Mouse (Mus musculus) layer of hippocampus, adult 11-12 months (tissue): ENCODE measurements at regions not wholly inside any gene's neighbourhood (a gene's known extent, or its start where the extent isn't known, plus 50 kb on each side); places are given as distances from the start of the nearest gene placed in this dataset.

Experiments used
- DNase-seq: peaks from one replicate; pipeline ENCODE4 v3.0.0; 2022; ENCODE audit warnings: low spot score

DNA sequence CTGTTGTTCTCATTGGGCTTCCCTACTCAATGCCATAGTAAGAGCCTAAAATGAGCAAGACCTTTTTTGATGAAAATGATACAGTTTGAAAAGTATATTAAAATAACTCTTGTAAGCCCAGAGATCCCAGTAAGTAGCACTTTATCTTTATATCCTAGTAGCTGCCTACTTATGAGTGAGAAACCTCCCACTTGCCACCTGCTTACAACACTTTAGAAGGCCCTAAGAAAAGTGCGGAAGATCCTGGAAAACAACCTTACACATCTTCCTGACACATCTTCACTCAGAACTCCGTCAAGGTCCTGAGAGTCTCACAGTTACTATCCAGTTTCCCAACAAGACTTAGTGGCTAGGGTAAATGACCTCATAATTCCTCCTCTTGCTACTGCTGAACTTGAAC is 759.0 kb upstream of the Ptprd start:
- no peak for DNase-seq

DNA sequence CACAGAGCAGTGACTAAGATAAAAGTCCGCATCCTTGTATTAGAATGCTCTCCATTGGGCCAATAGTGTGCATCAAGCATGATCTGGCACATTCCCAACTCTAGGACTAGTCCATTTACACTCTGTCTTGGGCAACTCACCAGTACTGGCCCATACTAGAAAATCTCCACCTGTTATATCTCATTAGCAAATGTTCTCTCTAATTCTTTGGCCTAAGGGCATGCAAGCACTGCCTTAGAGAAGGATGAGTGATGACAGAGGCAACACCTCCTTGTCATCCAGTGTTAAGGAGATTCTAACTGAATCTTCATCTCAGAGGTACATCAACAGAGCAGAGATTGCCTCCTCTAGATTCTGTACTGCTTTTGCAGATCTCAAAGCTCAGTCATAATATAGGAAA is 731.8 kb upstream of the Ptprd start:
- DNase-seq, result no peak

DNA sequence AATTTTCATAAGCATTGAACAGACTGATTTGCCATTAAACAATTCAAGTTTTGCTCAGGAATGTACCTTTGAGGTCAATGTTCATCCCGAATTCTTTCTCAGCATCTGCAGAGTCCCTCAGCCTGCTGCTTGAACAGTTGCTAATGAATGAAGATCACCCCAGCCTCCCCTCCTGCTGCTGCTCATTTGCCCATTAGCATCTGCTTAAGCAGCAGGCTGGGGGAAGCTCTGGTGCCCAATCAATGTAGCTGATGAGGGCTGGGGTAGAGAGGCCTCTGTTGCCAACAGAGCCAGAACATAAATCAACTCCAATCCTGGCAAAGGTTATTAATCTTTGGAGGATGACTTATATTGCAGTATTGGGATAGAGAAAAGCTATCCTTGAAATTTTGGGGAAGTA is 715.4 kb upstream of the Ptprd start:
- no peak for DNase-seq

DNA sequence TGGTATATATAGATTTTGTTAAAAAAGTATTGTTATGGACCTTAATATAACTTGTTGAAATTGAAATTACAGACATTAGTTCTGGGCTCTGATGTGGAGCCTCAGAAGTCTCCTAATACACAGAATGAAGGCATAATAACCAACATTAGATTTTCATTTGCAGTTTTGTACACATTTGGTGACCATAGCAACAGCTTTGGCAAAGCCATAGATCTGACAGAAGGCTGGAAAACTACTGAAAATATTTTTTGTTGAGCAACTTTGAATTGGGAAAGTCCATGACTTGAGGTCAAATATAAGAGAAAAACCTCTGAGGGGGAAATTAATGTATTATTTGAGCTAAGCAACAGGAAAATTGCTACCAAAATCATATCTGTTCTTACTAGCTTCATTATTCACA is 712.3 kb upstream of the Ptprd start:
- peak; percentile 29 for DNase-seq
